In genomic region chrX:106962233-106962632, GRCm38 (mm10) we compare ENCODE assay signal across 17 mouse cellular contexts. TPM values are rescaled to one million over a fixed set of nuclear protein-coding genes. Genes with fewer than 3 reads are reported as not detected.
"Had no signal": no experiment of that assay in that cellular context is flagged by ENCODE, and none has a peak within 500 bp of the region (broad histone marks: within the 10 kb centered on the region; RNA-seq: fewer than 3 reads in every experiment).

No protein-coding gene starts in this region.

- H3K36me3 ChIP-seq: kidney, embryonic 15.5 days; limb, embryonic 10.5 days; liver, embryonic 15.5 days; midbrain, embryonic 12.5 days had no signal

- H3K9ac ChIP-seq: kidney, embryonic 15.5 days; liver, embryonic 15.5 days; midbrain, embryonic 12.5 days had no signal

- H3K27ac ChIP-seq: kidney, embryonic 15.5 days; left cerebral cortex, adult 2 months; limb, embryonic 10.5 days; liver, embryonic 15.5 days; macrophage; midbrain, embryonic 12.5 days had no signal

- H3K27me3 ChIP-seq: kidney, embryonic 15.5 days; liver, embryonic 15.5 days; midbrain, embryonic 12.5 days had no signal

- ATAC-seq: lung, postnatal 0 days; midbrain, embryonic 16.5 days had no signal

- DNase-seq: kidney, postnatal 25 days; lung, adult 2 months; right cerebral cortex, adult 18-20 months; right cerebral cortex, postnatal 25 days; thymus, adult 2 months; thymus, postnatal 36 days had no signal

- H3K9me3 ChIP-seq: kidney, embryonic 15.5 days; limb, embryonic 10.5 days; liver, embryonic 15.5 days; megakaryocyte, embryonic 14.5 days; midbrain, embryonic 12.5 days had no signal

- H3K4me3 ChIP-seq: kidney, embryonic 15.5 days; left cerebral cortex, adult 2 months; limb, embryonic 10.5 days; liver, embryonic 15.5 days; megakaryocyte, embryonic 14.5 days; midbrain, embryonic 12.5 days had no signal

- H3K4me2 ChIP-seq: kidney, embryonic 15.5 days; liver, embryonic 11.5 days; liver, embryonic 15.5 days; midbrain, embryonic 12.5 days had no signal

- H3K4me1 ChIP-seq: kidney, embryonic 15.5 days; limb, embryonic 10.5 days; liver, embryonic 15.5 days; megakaryocyte, embryonic 14.5 days; midbrain, embryonic 12.5 days had no signal

RNA-seq across cellular contexts. Expression of gene Lpar4, which starts 41.8 kb away (rescaled TPM):
- polyA plus RNA-seq: macrophage; small intestine, adult 2 months had no signal
